Mouse (Mus musculus): ENCODE results near the gene Bclaf3. TPM values are rescaled to one million over a fixed set of nuclear protein-coding genes. Genes with fewer than 3 reads are reported as not detected.

The Bclaf3 gene
- polyA plus RNA-seq, 1 experiment from 2014 or later: 18.4 TPM

GRCm38 (mm10) chrX:159597502-159597901 is 71.0 kb downstream of the Bclaf3 start:
- no peak for DNase-seq (ENCODE audit: low spot score)

DNA sequence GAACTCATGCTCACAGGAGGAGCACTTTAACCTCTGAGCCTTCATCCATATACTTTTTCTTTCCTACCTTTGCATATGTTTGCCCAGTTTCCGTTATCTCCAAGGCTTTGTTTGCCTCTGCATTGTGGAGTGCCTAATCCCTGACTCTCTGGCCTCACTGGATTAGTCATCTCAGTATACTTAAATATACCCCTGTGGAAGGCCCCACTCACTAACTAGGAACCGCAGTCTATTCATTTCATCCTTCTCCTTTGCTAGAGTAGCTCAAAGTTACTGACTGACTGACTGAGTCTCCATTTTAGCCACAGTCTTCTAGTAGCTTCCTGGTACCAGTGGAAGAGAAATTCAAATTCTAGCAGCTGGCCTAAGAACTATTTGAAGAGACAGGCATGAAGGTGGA is 78.3 kb downstream of the Bclaf3 start:
- no peak overlapping the region for H3K4me3 ChIP-seq (ENCODE audit: low read depth, low read length)
- 91% methylated on average over 2 of the region's 2 CpGs for WGBS
- H3K4me2 ChIP-seq (ENCODE audit: low read length): no peak overlapping the region
- no peak overlapping the region for H3K27ac ChIP-seq (ENCODE audit: low read depth)
- no peaks in the 10 kb centered on the region for H3K9me3 ChIP-seq (ENCODE audit: control insufficient read depth, low read length)
- no peaks in the 10 kb centered on the region for H3K36me3 ChIP-seq (ENCODE audit: control insufficient read depth, insufficient read depth, low read length)
- DNase-seq (ENCODE audit: low spot score): no peak
- no peaks in the 10 kb centered on the region for H3K4me1 ChIP-seq (replicated peaks; ENCODE audit: control insufficient read depth, insufficient read depth, low read length)
- H3K27me3 ChIP-seq (replicated peaks; ENCODE audit: control insufficient read depth, insufficient read depth, low read length): no peaks in the 10 kb centered on the region
- no peak overlapping the region for H3K9ac ChIP-seq (ENCODE audit: low read length)
- ATAC-seq (replicated peaks; ENCODE audit: low FRiP score, low TSS enrichment, low read depth): no peak

More at GRCm38 (mm10) chrX:159597502-159597901, 71.0 kb downstream of the Bclaf3 start:
- H3K9me3 ChIP-seq (ENCODE audit: control insufficient read depth, low read length): no peaks in the 10 kb centered on the region
- no peak overlapping the region for H3K4me2 ChIP-seq (ENCODE audit: low read length)
- no peak overlapping the region for H3K9ac ChIP-seq (ENCODE audit: low read length)
- no peaks in the 10 kb centered on the region for H3K27me3 ChIP-seq (replicated peaks; ENCODE audit: control insufficient read depth, insufficient read depth, low read length)
- H3K4me3 ChIP-seq (ENCODE audit: low read depth, low read length): no peak overlapping the region
- no peak overlapping the region for H3K27ac ChIP-seq (ENCODE audit: low read depth)
- WGBS: 55% methylated on average over 1 of the region's 1 CpGs
- H3K4me1 ChIP-seq (replicated peaks; ENCODE audit: control insufficient read depth, insufficient read depth, low read length): no peaks in the 10 kb centered on the region
- no peak for ATAC-seq (replicated peaks; ENCODE audit: low FRiP score, low TSS enrichment, low read depth)
- H3K36me3 ChIP-seq (ENCODE audit: control insufficient read depth, insufficient read depth, low read length): no peaks in the 10 kb centered on the region

DNA sequence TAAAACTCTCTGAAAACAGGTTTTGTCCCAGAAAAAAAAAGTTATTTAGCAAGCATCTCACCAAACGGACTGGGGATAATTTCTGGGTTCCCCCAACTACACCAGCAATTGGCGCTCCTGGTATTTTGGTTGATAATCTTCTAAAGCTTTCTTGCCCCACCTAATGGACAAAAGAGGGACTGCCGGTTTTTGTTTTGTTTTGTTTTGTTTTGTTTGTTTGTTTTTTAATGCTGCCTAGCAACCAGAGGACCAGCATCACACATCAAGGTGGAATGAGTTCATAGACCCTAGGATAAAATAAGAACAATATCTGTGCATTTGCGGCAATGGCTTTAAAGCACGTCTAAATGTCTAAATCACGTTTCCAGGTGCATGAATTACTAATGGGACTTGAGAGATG is 80.4 kb downstream of the Bclaf3 start:
- Histone ChIP-seq H3K4me2 (ENCODE audit: low read length) (no peak overlapping the region), H3K36me3 (ENCODE audit: control insufficient read depth, insufficient read depth, low read length) (no peaks in the 10 kb centered on the region), H3K9ac (ENCODE audit: low read length) (no peak overlapping the region), H3K4me1 (replicated peaks; ENCODE audit: control insufficient read depth, insufficient read depth, low read length) (no peaks in the 10 kb centered on the region), H3K27ac (ENCODE audit: low read depth) (no peak overlapping the region), H3K27me3 (replicated peaks; ENCODE audit: control insufficient read depth, insufficient read depth, low read length) (no peaks in the 10 kb centered on the region), H3K4me3 (ENCODE audit: low read depth, low read length) (no peak overlapping the region), H3K9me3 (ENCODE audit: control insufficient read depth, low read length) (no peaks in the 10 kb centered on the region)
- ATAC-seq (replicated peaks; ENCODE audit: low FRiP score, low TSS enrichment, low read depth) (no peak), DNase-seq (ENCODE audit: low spot score) (no peak)
- WGBS: 47% methylated on average over 6 of the region's 6 CpGs

DNA sequence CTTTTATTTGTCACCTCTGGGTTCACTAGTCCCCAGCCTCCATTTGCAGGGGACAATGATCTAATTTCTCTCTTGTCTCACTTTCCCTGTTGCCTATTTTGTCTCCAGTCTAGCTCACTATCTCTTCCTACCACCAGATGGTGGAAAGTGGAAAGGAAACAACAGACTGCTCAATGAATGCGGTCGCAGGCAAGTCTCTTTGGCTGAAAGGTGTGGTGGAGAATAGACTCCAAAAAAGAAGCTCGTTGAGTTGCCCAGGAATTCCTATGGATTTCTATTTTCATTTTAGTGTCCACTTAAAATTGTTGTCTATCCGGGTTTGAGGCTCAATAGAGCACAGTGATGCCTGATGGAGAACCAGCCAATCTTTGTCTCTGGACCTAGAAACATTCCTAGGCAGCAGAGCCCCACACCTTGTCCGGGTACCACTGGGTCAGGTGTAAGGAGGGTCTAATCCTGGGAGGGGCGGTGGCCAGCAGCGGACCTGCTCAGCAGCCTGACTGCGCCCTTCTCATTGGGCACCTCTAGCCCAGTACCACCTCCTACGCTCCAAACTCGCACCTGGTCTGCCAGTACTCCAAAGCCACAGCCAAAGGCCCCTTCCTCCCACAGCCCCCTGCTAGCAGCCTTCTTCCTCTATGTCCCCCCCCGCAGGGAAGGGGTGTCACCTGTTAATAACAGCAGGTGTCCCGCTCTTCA is 99.9 kb downstream of the Bclaf3 start:
- no peak for DNase-seq (ENCODE audit: low spot score)

DNA sequence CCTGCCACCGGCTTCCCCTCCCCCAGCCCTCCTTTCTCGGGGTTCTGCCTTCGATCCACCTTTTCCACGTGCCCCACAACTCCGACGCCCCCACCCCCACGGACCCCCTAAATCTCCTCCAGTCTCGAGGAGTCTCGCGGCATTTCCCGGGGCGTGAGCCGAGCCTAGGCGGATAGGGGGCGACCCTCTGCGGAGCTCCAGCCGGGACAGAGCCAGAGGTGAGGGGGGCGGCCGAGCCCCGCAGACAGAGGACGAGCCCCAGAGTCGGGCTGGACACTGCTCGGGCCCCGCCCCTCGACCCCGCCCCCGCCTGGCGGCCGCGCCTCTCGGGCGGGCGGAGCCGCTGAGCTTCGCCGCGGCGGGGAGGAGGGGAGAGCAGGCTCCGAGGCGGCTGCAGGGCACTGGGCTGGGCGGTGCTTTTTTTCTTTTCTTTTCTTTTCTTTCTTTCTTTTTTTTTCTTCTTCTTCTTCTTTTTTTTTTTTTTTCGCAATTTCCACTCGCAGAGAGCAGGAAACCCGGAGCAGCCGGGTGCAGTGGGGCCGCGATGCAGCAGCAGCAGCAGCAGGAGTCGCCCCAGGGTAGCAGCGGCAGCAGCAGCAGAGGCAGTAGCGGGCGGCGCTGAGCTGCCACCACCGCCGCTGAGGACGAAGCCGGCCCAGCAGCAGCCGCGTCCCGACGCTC is 100.6 kb downstream of the Bclaf3 start, which contains the start of gene Sh3kbp1:
TSS of gene Sh3kbp1 (plus strand) at position 366 of the 681 bp plus-strand sequence.
- Histone ChIP-seq H3K4me2 (ENCODE audit: low read length) (peak within 1 kb of the TSS; percentile 59), H3K27me3 (replicated peaks; ENCODE audit: control insufficient read depth, insufficient read depth, low read length) (peaks cover 4% of the 10 kb centered on the region; the same call in 1 of the 2 replicates), H3K4me1 (replicated peaks; ENCODE audit: control insufficient read depth, insufficient read depth, low read length) (no peaks in the 10 kb centered on the region), H3K9ac (ENCODE audit: low read length) (peak within 1 kb of the TSS; percentile 50), H3K4me3 (ENCODE audit: low read depth, low read length) (peak within 1 kb of the TSS; percentile 52), H3K9me3 (ENCODE audit: control insufficient read depth, low read length) (no peaks in the 10 kb centered on the region), H3K27ac (ENCODE audit: low read depth) (peak within 1 kb of the TSS; percentile 70), H3K36me3 (ENCODE audit: control insufficient read depth, insufficient read depth, low read length) (no peaks in the 10 kb centered on the region)
- DNase-seq (ENCODE audit: low spot score) (peak; percentile 75), ATAC-seq (replicated peaks; ENCODE audit: low FRiP score, low TSS enrichment, low read depth) (peak; percentile 86)
- 20% methylated on average over 53 of the region's 60 CpGs for WGBS

More for the DNA sequence above, 99.9 kb downstream of the Bclaf3 start:
- WGBS: 15% methylated on average over 12 of the region's 12 CpGs
- no peaks in the 10 kb centered on the region for H3K36me3 ChIP-seq (ENCODE audit: control insufficient read depth, insufficient read depth, low read length)
- H3K27me3 ChIP-seq (replicated peaks; ENCODE audit: control insufficient read depth, insufficient read depth, low read length): peaks cover 4% of the 10 kb centered on the region; the same call in 1 of the 2 replicates
- H3K4me3 ChIP-seq (ENCODE audit: low read depth, low read length): peak overlapping the region; percentile 52
- no peaks in the 10 kb centered on the region for H3K4me1 ChIP-seq (replicated peaks; ENCODE audit: control insufficient read depth, insufficient read depth, low read length)
- peak overlapping the region; percentile 59 for H3K4me2 ChIP-seq (ENCODE audit: low read length)
- no peak overlapping the region for H3K9ac ChIP-seq (ENCODE audit: low read length)
- ATAC-seq (replicated peaks; ENCODE audit: low FRiP score, low TSS enrichment, low read depth): peak; percentile 76
- no peaks in the 10 kb centered on the region for H3K9me3 ChIP-seq (ENCODE audit: control insufficient read depth, low read length)
- H3K27ac ChIP-seq (ENCODE audit: low read depth): no peak overlapping the region

DNA sequence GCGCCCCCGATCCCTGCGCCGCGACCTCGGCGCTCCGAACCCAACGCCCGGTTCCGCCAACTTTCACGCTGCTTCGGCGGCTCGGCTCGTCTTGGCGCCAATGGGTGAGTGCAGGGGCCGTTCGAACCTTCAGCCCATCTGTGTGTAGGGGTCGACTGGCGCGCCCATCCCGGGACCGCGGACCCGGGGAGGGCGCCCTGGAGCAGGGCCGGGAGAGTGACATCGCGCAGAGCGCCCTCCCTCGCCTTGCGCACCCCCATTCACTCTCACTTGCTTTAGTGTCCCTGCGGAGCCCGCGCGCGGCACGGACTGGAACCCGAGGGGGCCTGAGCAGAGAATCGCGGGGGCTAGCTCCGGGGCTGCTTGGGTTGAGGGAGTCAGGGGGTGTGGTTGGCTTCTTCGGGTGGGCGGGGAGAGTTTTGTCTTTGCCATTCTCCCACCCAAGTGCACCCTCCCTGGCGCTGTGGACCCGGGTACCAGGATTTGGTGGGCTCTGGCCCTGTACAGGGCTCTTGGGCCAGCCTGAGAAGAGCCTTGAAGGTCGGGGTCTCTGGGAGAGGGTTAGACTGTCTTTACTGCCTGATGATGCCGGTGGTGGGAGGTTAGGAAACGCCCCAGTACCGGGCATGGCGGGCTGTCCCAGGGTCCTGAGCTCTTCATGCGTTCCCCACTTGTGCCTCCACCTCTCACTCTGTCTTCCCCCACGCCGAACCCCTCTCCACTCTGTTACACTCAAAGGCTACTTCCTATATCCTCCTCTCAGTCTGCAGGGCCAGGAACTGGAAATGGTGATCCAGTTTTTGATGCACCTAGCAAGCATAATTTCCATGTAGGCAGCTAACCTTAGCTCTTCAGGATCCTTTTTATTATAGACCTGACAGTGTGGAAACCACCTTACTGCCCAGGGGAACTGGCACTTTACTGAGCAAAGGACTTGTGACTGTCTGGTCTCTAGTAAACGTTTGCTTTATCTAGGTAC is 101.4 kb downstream of the Bclaf3 start:
- H3K36me3 ChIP-seq (ENCODE audit: control insufficient read depth, insufficient read depth, low read length): no peaks in the 10 kb centered on the region
- H3K9me3 ChIP-seq (ENCODE audit: control insufficient read depth, low read length): no peaks in the 10 kb centered on the region
- H3K4me3 ChIP-seq (ENCODE audit: low read depth, low read length): peak overlapping the region; percentile 52
- no peaks in the 10 kb centered on the region for H3K4me1 ChIP-seq (replicated peaks; ENCODE audit: control insufficient read depth, insufficient read depth, low read length)
- H3K9ac ChIP-seq (ENCODE audit: low read length): peak overlapping the region; percentile 50
- H3K4me2 ChIP-seq (ENCODE audit: low read length): peak overlapping the region; percentile 59
- peaks cover 4% of the 10 kb centered on the region; the same call in 1 of the 2 replicates for H3K27me3 ChIP-seq (replicated peaks; ENCODE audit: control insufficient read depth, insufficient read depth, low read length)
- peak; percentile 64 for DNase-seq (ENCODE audit: low spot score)
- 18% methylated on average over 42 of the region's 56 CpGs for WGBS
- peak overlapping the region; percentile 70 for H3K27ac ChIP-seq (ENCODE audit: low read depth)
- peak; percentile 59 for ATAC-seq (replicated peaks; ENCODE audit: low FRiP score, low TSS enrichment, low read depth)

GRCm38 (mm10) chrX:159628629-159629028 is 102.1 kb downstream of the Bclaf3 start:
- Histone ChIP-seq H3K9ac (ENCODE audit: low read length) (0 out of 2 replicates have a peak overlapping the region, but pooled peaks have one; percentile 5), H3K36me3 (ENCODE audit: control insufficient read depth, insufficient read depth, low read length) (no peaks in the 10 kb centered on the region), H3K4me3 (ENCODE audit: low read depth, low read length) (peak overlapping the region; percentile 52), H3K4me1 (replicated peaks; ENCODE audit: control insufficient read depth, insufficient read depth, low read length) (no peaks in the 10 kb centered on the region), H3K4me2 (ENCODE audit: low read length) (peak overlapping the region; percentile 59), H3K27me3 (replicated peaks; ENCODE audit: control insufficient read depth, insufficient read depth, low read length) (peaks cover 4% of the 10 kb centered on the region; the same call in 1 of the 2 replicates), H3K9me3 (ENCODE audit: control insufficient read depth, low read length) (no peaks in the 10 kb centered on the region), H3K27ac (ENCODE audit: low read depth) (no peak overlapping the region)
- ATAC-seq (replicated peaks; ENCODE audit: low FRiP score, low TSS enrichment, low read depth): no peak
- no peak for DNase-seq (ENCODE audit: low spot score)
- WGBS: 22% methylated on average over 4 of the region's 4 CpGs

DNA sequence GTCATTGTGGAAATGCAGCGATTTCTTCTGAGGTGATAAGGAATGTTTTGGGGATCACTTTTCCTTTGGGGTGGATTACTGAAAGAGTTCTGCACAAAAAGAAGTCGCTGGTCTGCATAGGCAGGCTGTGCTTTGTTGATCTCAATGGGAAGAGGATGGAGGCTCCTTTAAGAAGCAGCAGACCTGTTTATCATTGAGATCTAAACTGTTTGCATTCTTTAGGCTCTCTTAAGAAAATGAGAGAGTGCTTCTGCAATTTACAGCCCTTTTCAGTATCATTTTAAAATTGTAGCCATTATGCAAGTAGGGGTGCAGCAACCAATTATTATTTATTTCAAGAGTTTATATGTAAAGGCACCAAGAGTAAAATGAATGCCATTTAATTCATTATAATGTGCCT is 102.7 kb downstream of the Bclaf3 start:
- H3K4me3 ChIP-seq (ENCODE audit: low read depth, low read length): peak overlapping the region; percentile 52
- ATAC-seq (replicated peaks; ENCODE audit: low FRiP score, low TSS enrichment, low read depth) (no peak), DNase-seq (ENCODE audit: low spot score) (no peak)
- no peaks in the 10 kb centered on the region for H3K36me3 ChIP-seq (ENCODE audit: control insufficient read depth, insufficient read depth, low read length)
- H3K9me3 ChIP-seq (ENCODE audit: control insufficient read depth, low read length): no peaks in the 10 kb centered on the region
- WGBS: 28% methylated on average over 2 of the region's 2 CpGs
- H3K4me1 ChIP-seq (replicated peaks; ENCODE audit: control insufficient read depth, insufficient read depth, low read length): no peaks in the 10 kb centered on the region
- H3K27me3 ChIP-seq (replicated peaks; ENCODE audit: control insufficient read depth, insufficient read depth, low read length): peaks cover 4% of the 10 kb centered on the region; the same call in 1 of the 2 replicates
- no peak overlapping the region for H3K27ac ChIP-seq (ENCODE audit: low read depth)
- peak overlapping the region; percentile 59 for H3K4me2 ChIP-seq (ENCODE audit: low read length)
- H3K9ac ChIP-seq (ENCODE audit: low read length): no peak overlapping the region
